Mouse (Mus musculus): ENCODE results near the gene St3gal3.

The St3gal3 gene

DNA sequence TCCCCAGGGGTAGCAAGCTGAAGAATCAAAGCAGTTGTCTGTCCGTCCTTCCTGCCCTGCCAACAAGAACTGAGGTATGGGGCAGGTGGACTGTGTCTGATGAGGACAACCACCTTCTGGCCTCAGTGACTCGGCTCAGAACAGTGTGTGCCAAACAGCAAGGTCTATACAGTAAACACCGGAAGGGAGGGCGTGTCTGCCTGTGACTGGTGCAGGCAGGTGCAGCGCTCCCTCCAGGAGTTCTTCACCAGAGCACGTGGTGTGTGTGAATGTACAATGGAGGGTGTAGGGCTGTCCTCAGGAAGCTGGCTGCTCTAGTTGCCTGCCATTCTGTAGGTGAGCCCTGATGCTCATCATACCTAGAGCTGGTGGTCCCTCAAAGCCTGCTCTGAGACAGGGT, 80.8 kb downstream of the St3gal3 start:
- no peak for DNase-seq (ENCODE audit: low spot score)

DNA sequence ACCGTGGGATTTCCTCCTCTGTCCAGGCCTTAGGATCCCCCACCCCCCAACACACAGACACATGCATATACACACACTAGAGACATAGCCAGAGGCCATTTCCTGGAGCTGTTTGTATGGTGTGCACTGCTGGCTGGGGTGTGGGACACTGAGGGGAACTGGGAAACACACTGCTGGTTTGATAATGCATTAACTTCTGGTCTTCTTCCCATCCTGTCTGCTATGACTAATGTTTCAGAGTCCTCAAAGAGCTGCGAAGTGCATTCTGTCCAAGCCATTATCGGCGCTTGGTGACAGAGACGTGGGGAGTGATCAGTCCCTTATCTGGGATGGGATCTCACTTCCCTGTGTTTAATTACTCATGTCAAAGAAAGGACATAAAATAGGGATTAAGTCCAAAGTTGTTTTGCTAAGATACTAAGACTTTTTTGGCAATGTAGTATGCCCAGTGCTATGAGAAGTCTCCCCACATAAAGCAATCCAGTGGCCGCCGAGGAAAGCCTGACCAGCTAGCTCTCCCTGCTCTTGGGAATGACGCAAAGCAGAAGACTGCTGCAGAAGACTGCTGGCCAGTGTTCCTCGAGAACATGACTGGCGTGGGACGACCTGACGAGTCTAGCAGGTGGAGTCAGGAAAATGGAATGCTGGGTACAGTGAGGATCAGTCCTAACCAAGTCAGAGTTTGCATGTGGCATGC, 85.0 kb downstream of the St3gal3 start:
- DNase-seq (ENCODE audit: low spot score), result no peak

DNA sequence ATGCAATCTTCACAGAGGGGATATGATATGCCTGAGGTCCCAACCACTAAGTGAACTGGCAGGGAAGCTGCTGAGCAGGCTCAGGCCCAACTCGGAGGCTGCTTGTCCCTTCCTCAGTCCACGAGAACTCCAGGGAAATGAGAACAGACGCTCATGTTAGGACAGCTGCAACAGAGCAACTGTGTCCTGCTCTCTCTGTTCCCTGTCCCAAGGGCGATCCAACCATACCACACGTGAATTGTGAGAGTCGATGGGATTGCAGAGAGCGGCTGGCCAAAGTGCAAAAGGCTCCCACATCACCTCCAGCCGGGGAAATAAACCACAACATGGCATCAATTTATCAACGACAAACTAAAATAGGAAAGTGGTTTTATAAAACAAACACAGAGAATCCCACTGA, 90.2 kb downstream of the St3gal3 start:
- no peak for DNase-seq (ENCODE audit: low spot score)

GRCm38 (mm10) chr4:118043331-118044002, 91.2 kb downstream of the St3gal3 start:
- no peak for DNase-seq (ENCODE audit: low spot score)

- no peak for DNase-seq (ENCODE audit: low spot score)
Observed at GRCm38 (mm10) chr4:118042671-118043320, 91.9 kb downstream of the St3gal3 start.

DNA sequence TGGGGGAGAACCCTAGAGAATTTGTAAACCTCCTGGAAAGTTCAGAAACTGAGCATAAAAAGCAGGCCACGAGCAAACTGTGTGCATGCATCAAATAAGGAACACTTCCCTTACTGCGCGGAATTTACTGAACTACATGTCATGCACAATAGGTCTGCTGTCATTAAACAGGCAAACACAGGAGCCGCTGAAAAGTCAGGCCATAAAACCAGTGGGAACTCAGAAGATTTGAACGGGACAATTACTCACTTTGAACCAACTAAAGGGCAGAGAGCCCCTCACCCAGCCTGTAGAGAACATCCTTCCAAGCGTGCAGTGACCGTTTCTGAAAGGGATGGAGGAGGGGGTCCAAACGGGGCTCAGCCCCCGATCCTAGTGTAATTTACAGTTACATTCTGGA, 93.6 kb downstream of the St3gal3 start:
- DNase-seq (ENCODE audit: low spot score), result no peak

DNA sequence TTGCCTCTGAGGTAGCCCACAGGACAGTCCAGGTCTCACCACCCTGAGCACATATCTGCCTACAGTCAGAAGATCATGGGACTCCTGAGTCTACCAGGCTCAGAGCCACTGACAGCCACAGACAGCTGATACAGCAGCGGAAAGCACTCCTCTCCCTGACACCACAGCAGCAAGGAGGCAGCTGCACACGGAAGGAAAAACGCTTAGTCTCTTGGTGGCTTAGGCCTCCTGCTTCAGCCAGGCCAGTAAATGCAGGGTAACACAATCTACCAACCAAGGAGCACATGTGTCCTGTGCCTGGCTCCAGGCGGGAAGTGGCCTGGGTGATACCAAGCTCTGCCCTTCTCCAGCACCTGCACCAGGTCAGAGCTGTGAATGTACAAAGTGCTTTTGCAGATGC, 94.1 kb downstream of the St3gal3 start:
- no peak for DNase-seq (ENCODE audit: low spot score)

GRCm38 (mm10) chr4:118039964-118040363, 94.8 kb downstream of the St3gal3 start:
- no peak for DNase-seq (ENCODE audit: low spot score)

DNA sequence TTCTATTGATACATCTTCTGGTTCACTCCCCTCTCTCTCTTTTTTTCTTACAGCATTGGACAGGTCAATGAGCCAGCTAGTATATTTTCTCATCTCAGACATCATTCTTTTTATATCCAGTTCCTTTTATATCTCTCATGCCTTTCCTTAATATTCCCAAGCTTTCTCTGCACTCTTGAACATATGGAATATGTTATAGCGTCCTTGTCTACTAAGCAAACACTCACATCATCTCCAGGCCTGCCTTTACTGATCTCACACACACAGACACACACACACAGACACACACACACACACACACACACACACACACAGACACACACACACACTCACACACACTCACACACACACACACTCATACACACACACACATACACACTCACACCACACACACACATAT, 96.7 kb downstream of the St3gal3 start:
- DNase-seq (ENCODE audit: low spot score), result no peak

DNA sequence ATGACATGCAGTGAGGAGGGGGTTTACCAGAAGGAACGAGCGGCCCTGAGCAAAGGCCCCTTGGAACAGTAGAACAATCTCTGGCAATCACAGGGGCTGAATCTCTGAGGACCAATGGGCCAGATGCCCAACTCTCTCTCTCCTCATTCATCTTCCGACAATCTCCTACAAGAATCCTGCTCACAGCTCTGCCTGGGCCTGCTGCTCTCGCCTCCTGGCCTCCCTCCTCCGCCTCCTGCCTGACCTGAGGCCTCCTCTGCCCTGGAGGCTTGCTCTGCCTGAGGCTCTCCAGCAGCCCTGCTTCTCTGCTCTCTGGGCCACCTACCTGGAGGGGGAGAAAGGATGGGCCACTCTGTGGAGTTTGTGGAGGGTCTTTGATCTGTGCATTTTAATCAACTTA, 97.3 kb downstream of the St3gal3 start:
- no peak for DNase-seq (ENCODE audit: low spot score)

GRCm38 (mm10) chr4:118036531-118036930, 98.2 kb downstream of the St3gal3 start:
- no peak for DNase-seq (ENCODE audit: low spot score)

DNA sequence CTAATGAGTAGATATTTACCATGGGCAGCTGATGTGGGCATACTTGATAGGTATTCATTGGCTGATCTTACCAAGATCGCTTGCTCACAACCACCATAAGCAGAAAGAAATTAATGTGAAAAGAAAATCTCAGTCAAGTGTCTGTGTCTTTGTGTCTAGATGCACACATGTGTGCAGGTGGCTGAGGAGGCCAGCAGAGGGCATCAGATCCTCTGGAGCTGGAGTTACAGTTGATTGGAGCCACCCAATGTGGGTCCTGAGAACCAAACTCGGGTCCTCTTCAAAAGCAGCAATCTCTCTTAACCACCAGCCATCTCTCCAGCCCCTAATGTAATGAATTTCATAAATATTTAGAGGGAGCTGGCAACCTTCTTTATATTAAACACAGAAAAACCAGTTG, 99.6 kb downstream of the St3gal3 start:
- no peak for DNase-seq (ENCODE audit: low spot score)

DNA sequence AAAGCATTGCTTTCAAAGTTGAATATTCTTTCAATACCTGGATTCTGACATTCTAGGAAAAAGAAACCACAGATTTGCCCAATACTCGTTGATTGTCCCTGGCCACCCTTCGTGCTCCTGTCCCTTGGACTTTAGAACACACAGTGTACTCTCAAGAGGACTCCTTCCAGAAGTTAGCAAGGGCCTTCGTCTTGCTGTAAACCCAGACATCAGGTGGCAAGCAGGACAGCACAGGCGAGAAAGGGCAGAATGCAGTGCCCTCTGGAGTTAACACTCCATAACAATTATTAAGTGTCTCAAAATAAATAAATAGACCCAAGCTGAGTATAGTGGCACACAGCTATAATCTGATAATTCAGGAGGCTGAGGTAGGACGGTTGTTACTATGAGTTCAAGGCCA, 101.7 kb downstream of the St3gal3 start:
- no peak for DNase-seq (ENCODE audit: low spot score)

GRCm38 (mm10) chr4:118031776-118032170, 102.9 kb downstream of the St3gal3 start:
- no peak for DNase-seq (ENCODE audit: low spot score)

- peak; percentile 26 for DNase-seq (ENCODE audit: low spot score)
Observed at GRCm38 (mm10) chr4:118031132-118031775, 103.5 kb downstream of the St3gal3 start.

DNA sequence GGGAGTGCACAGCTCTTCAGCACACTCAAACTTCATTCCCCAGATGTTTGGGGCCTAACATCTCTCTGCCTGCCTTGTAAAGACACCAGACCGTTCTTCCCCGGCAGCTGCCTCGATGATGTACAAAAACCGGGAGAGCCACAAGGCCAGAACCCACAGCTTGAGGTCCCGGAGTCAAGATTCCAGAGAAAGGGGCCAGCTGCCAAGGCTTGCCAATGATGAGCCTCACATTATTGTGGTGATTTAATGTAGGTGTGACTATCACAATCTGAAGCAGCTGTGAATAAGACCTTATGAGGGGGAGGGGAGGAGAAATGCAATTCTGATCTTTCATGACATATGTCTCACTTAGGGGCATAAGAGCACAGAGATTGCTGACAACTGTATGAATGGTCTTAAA, 104.4 kb downstream of the St3gal3 start:
- DNase-seq (ENCODE audit: low spot score), result no peak

- no peak for DNase-seq (ENCODE audit: low spot score)
Observed at GRCm38 (mm10) chr4:118029892-118030291, 104.8 kb downstream of the St3gal3 start.

DNA sequence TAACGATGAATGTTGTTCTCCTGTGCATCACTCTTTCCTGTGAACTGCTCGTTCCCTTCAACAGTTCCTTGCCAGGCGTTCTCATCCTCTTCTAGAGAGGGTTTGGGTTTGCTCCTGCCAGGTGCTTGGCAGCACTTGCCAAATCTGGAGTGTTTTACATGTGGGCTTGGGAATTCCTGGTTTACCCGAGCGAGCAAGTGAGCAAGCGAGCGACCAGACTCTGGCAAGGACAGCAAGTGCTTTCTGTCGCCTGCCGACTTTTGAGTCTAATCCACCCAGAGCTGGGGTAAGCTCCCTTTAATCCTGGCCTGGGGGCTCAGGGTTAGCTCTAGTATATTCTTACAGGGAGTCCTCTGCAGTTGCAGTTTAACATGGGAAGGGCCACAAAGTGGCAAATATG, 105.7 kb downstream of the St3gal3 start:
- DNase-seq (ENCODE audit: low spot score), result no peak

DNA sequence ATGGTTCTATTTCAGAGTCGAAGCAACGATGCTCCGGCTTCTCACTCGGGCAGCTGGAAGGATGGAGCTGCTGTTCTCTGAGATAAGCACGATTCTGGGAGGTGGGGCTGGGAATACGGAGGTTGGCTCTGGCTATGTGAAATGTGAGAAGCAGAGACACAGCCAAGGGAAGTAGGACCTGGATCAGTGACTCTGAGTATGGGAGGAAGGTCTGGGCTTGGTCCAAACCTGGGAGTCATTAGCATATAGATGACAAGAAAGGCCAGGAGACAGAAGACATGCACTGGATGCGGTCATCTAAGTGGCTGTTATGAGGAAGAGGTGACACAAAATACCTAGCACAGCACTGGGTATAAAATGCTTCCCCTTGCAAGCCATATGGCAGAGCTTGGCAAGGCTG, 108.8 kb downstream of the St3gal3 start:
- DNase-seq (ENCODE audit: low spot score), result no peak

DNA sequence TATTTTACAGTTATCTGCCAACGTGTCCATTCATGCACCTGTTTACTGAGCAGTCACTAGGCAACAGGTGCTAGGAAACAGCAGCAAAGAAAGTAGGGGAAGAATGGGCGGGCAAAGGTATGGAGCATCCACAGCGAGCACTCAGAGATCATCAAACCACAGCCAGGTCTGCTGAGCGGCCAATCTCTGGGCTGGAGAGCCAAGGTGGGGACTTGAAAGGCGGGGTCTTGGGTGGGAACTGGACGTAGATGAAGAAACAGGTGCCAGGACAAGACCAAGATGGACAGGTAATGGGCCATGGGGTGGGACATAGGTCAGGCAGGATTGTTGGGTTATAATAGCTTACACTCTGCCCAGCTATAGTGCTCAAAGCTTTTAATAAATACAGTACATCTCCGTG, 109.3 kb downstream of the St3gal3 start:
- no peak for DNase-seq (ENCODE audit: low spot score)

- no peak for DNase-seq (ENCODE audit: low spot score)
Observed at GRCm38 (mm10) chr4:118022811-118023210, 111.9 kb downstream of the St3gal3 start.

DNA sequence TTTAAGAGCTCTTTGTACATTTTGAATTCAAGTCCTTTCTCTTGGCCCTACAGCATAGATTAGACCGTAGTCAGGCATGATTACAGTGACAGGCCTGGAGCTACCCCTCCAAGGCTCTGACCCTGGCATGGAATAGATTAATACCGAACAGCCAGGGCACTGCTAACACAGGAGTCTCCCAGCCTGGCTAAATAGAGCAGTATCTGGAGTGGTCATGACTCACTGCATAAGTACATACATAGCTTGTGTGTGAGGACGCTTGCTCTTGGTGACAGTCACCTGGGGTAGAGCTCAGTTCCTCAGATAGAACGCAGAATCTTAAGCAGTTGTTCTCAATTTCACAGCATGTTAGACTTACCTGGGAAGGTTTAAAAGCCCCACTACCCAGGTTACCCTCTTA, 112.3 kb downstream of the St3gal3 start:
- DNase-seq (ENCODE audit: low spot score), result no peak

GRCm38 (mm10) chr4:118019640-118020039, 115.1 kb downstream of the St3gal3 start:
- DNase-seq (ENCODE audit: low spot score), result no peak
